Mouse (Mus musculus) liver, postnatal 0 days (tissue): ENCODE measurements around the gene Cr1l.

Source experiments
- CTCF ChIP-seq: sonication (generic); IDR thresholded peaks from 2 replicates; pipeline ENCODE4 v1.5.1; 2016; ENCODE audit warnings: antibody characterized with exemption, low read depth
- EP300 ChIP-seq: IDR thresholded peaks from 2 replicates; pipeline ENCODE4 v1.6.1; 2016; ENCODE audit warnings: antibody characterized with exemption, low read depth, mild to moderate bottlenecking

- TF ChIP-seq CTCF (no peak), EP300 (no peak)
Observed at GRCm38 (mm10) chr1:195082142-195082541, 49.2 kb downstream of the Cr1l start.
